Mouse (Mus musculus) embryonic facial prominence, embryonic 12.5 days (tissue): ENCODE results near the gene Sap30bp. TPM values are rescaled to one million over a fixed set of nuclear protein-coding genes. Genes with fewer than 3 reads are reported as not detected.

Experiments used
- ATAC-seq: fragments of 200-750 bp; cut with Nextera tagmentation; 2 replicates; pipeline ENCODE4 v1.8.0; 2017; ENCODE audit not compliant: insufficient number of reproducible peaks, insufficient read depth, low FRiP score, low TSS enrichment
- H3K27ac ChIP-seq: fragments of 300-500 bp; sonication (generic); 2 replicates; pipeline ENCODE4 v1.5.1; 2016; ENCODE audit warnings: mild to moderate bottlenecking
- H3K27me3 ChIP-seq: fragments of 300-500 bp; sonication (generic); 2 replicates; pipeline ENCODE4 v1.6.1; 2016; ENCODE audit warnings: mild to moderate bottlenecking, moderate library complexity
- H3K36me3 ChIP-seq: fragments of 300-500 bp; sonication (generic); 2 replicates; pipeline ENCODE4 v1.6.1; 2016; ENCODE audit warnings: mild to moderate bottlenecking
- H3K4me1 ChIP-seq: fragments of 300-500 bp; sonication (generic); 2 replicates; pipeline ENCODE4 v1.6.1; 2016
- H3K4me2 ChIP-seq: fragments of 300-500 bp; sonication (generic); replicated peaks from 2 replicates; pipeline ENCODE4 v1.6.1; 2016; ENCODE audit warnings: mild to moderate bottlenecking, moderate library complexity
- H3K4me3 ChIP-seq: fragments of 300-500 bp; sonication (generic); 2 replicates; pipeline ENCODE4 v1.5.1; 2016; ENCODE audit warnings: mild to moderate bottlenecking
- H3K9ac ChIP-seq: fragments of 300-500 bp; sonication (generic); 2 replicates; pipeline ENCODE4 v1.6.1; 2016; ENCODE audit warnings: mild to moderate bottlenecking, moderate library complexity
- H3K9me3 ChIP-seq: fragments of 300-500 bp; sonication (generic); 2 replicates; pipeline ENCODE4 v1.6.1; 2016; ENCODE audit warnings: mild to moderate bottlenecking, moderate library complexity
- WGBS: fragments of 180-500 bp; shearing (Covaris S2); methylation state at CpG from one replicate; pipeline ENCODE4 v1.1.7; 2016; 5-methylcytosine and 5-hydroxymethylcytosine counted together
- polyA plus RNA-seq: library from polyadenylated mRNA; unstranded; fragments of >200 nt; fragmentation: Nextera tagmentation; extraction: Ambion mirVana; gene quantifications from 2 replicates; pipeline ENCODE4 v1.2.1, GENCODE M21; 2016

The Sap30bp gene
- polyA plus RNA-seq, 1 experiment from 2014 or later, result 46.9 TPM

DNA sequence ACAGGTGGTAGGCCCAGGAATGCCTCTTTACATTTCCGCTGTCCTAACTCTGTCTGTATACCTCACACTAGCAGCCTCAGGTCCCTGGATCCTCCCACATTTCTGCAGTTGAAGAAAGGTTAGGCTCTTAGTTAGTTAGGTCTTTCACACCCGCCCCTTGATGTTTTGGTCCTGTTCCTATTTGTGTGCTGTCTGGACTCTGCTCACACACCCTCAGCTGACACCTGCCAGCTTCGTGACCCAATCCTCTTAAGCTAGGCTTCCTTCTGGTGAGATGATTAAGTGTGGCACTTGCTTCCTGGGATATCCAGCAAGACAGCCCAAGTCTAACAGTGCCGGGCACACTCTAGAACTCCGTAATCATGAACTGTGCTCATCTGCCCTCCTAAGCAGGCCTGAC lies 26.6 kb upstream of the Sap30bp start:
- Histone ChIP-seq H3K4me1 (peaks cover 16% of the 10 kb centered on the region), H3K9me3 (no peaks in the 10 kb centered on the region), H3K27me3 (no peaks in the 10 kb centered on the region), H3K36me3 (peaks cover 13% of the 10 kb centered on the region; the same call in 1 of the 2 replicates), H3K9ac (no peak overlapping the region), H3K27ac (no peak overlapping the region), H3K4me2 (no peak overlapping the region), H3K4me3 (no peak overlapping the region)
- ATAC-seq, result no peak
- 89% methylated on average over 5 of the region's 5 CpGs for WGBS

DNA sequence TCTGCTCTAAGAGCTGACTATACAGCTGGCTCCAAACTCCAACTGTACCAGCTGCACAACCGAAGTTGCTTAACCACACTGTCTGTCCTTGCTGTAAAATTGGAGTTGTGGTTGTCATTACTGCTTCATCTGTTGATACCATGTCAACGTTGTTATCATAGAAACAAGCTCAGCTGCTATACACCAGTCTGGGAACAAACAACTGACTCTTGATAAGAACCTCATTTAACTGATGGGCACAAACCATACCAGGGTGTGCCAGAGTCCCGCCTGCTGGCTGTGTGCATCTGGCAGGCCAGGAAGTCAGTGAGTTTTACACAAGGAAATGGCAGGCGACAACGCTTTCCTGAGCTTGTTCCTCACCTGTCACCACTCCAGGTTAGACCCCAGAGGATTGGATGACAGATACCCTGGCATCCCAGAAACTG lies 21.9 kb upstream of the Sap30bp start:
- Histone ChIP-seq H3K36me3 (peaks cover 35% of the 10 kb centered on the region; the same call in 1 of the 2 replicates), H3K9ac (no peak overlapping the region), H3K9me3 (no peaks in the 10 kb centered on the region), H3K4me3 (no peak overlapping the region), H3K27ac (no peak overlapping the region), H3K27me3 (no peaks in the 10 kb centered on the region), H3K4me1 (0 out of 2 replicates have a peak, but pooled peaks cover under 1% of the 10 kb centered on the region), H3K4me2 (no peak overlapping the region)
- no peak for ATAC-seq
- 94% methylated on average over 5 of the region's 5 CpGs for whole genome bisulfite sequencing

DNA sequence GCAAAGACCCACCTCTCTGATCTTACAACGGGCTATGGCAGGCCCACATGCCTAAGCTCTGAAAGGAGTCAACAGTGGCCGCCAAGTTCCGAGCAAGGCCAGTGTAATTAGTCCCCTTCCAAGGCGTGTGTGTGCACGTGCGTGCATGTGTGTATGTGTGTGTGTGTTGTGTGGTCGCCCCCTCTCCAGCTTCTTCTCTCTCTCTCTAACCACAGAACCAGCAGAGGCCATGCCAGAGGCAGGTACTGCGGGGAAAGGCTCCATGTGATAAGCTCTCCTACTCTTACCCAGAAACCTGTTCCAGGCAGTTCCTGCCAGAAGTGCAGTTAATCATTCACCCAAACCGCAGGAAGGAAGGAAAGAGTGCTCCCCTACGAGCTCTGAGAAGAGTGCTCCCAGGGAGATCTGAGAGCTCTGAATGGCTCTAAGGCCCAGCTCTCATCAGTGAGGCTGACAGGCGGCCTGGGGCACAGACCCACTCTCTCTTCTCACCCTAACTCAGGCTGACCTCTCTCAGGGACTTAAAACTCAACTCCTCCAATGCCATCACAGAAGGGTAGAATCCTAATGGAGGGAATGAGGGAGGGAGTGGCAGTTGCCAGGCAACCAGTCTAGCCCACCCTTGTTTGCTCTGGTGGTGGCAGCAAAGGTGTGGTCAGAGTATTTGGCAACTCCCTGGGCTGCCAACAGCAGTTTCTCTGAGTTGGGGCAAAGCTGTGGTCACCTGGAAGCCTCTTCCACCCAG lies 21.3 kb upstream of the Sap30bp start, which contains the start of gene Smim6:
Gene Smim6, plus strand, starts transcription at position 386 of the 745 bp plus-strand sequence.
- Histone ChIP-seq H3K9ac (no peak within 1 kb of the TSS), H3K36me3 (peaks cover 39% of the 10 kb centered on the region; the same call in 1 of the 2 replicates), H3K4me1 (no peaks in the 10 kb centered on the region), H3K9me3 (no peaks in the 10 kb centered on the region), H3K27me3 (no peaks in the 10 kb centered on the region), H3K27ac (no peak within 1 kb of the TSS), H3K4me3 (no peak within 1 kb of the TSS), H3K4me2 (no peak within 1 kb of the TSS)
- ATAC-seq, result no peak
- WGBS, result 79% methylated on average over 11 of the region's 11 CpGs

- H3K4me1 ChIP-seq, result no peaks in the 10 kb centered on the region
- H3K27ac ChIP-seq, result no peak overlapping the region
- H3K27me3 ChIP-seq, result no peaks in the 10 kb centered on the region
- no peaks in the 10 kb centered on the region for H3K9me3 ChIP-seq
- no peak overlapping the region for H3K4me2 ChIP-seq
- peaks cover 31% of the 10 kb centered on the region; the same call in 1 of the 2 replicates for H3K36me3 ChIP-seq
- ATAC-seq, result no peak
- no peak overlapping the region for H3K4me3 ChIP-seq
- H3K9ac ChIP-seq, result no peak overlapping the region
- 94% methylated on average over 4 of the region's 4 CpGs for WGBS
Observed at GRCm38 (mm10) chr11:115916579-115916978, 16.5 kb upstream of the Sap30bp start.

- H3K27ac ChIP-seq, result no peak overlapping the region
- no peak for ATAC-seq
- no peak overlapping the region for H3K4me2 ChIP-seq
- H3K27me3 ChIP-seq, result no peaks in the 10 kb centered on the region
- no peaks in the 10 kb centered on the region for H3K4me1 ChIP-seq
- WGBS, result 85% methylated on average over 5 of the region's 5 CpGs
- H3K36me3 ChIP-seq, result peaks cover 27% of the 10 kb centered on the region; the same call in 1 of the 2 replicates
- no peak overlapping the region for H3K9ac ChIP-seq
- H3K9me3 ChIP-seq, result no peaks in the 10 kb centered on the region
- no peak overlapping the region for H3K4me3 ChIP-seq
Observed at GRCm38 (mm10) chr11:115918637-115919036, 14.4 kb upstream of the Sap30bp start.

DNA sequence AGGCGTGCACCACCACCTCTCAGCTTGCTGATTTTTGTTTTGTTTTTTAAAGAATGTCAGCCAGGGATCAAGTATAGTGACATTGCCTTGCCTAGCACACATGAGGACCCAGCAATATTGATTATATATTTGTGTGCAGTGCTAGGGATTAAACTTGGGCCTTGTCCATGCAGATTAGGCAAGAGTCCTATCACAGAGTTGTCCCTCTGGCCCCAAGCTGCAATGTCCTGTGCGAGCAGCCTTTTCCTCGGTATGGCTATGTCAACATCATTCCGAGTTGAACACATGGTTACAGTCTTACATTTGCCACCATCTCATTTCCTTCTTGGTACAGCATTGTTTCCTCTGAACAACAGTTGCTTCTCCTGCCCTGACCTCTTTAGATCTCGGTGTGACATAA lies 14.0 kb upstream of the Sap30bp start:
- Histone ChIP-seq H3K9me3 (no peaks in the 10 kb centered on the region), H3K4me2 (no peak overlapping the region), H3K27ac (no peak overlapping the region), H3K9ac (no peak overlapping the region), H3K4me1 (no peaks in the 10 kb centered on the region), H3K27me3 (no peaks in the 10 kb centered on the region), H3K36me3 (peaks cover 29% of the 10 kb centered on the region; the same call in 1 of the 2 replicates), H3K4me3 (no peak overlapping the region)
- no peak for ATAC-seq
- 87% methylated on average over 5 of the region's 5 CpGs for WGBS

DNA sequence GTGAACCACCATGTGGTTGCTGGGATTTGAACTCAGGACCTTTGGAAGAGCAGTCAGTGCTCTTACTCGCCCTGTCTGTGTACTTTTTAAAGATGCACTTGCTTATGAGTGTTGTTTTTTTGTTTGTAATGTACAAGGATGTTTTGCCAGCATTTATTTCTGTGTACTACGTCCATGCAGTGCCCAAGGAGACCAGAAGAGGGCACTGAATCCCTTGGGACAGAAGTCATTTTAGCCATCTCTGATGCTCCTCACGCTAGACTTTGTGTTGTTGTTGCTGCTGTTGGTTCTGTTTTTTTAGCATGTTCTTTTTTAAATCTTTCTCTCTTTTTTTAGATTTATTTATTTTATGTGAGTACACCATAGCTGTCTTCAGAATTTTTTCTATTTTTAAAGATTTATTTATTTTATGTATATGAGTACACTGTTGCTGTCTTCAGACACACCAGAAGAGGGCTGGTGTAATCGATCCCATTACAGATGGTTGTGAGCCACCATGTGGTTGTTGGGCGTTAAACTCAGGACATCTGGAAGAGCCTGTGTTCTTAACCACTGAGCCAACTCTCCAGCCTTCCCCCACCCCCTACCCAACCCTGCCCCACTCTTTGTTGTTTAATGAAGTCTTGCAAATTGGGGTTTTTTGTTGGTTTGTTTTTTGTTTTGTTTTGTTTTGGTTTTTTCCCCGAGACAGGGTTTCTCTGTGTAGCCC lies 12.8 kb upstream of the Sap30bp start:
- no peak overlapping the region for H3K9ac ChIP-seq
- H3K27me3 ChIP-seq, result no peaks in the 10 kb centered on the region
- no peaks in the 10 kb centered on the region for H3K4me1 ChIP-seq
- WGBS, result 52% methylated on average over 6 of the region's 6 CpGs
- no peaks in the 10 kb centered on the region for H3K9me3 ChIP-seq
- peaks cover 29% of the 10 kb centered on the region for H3K36me3 ChIP-seq
- no peak overlapping the region for H3K4me3 ChIP-seq
- no peak for ATAC-seq
- H3K4me2 ChIP-seq, result no peak overlapping the region
- no peak overlapping the region for H3K27ac ChIP-seq

DNA sequence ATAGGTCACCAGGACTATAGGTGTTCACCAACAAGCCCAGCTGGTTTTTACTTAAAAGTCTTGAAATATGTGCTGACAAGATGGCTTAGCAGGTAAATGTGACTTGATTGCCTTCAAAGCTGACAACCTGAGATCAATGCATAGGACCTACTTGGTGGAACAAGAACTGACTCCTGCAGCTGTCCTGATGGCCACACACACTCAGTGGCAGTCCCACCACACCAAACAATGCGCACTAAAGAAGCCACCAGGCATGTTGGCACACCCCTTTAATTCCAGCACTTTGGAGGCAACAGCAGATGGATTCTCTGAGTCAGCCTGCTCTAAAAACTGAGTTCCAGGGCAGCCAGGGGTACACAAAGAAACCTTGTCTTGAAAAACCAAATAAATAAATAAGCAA lies 11.1 kb upstream of the Sap30bp start:
- Histone ChIP-seq H3K27ac (no peak overlapping the region), H3K36me3 (peaks cover 18% of the 10 kb centered on the region), H3K9ac (no peak overlapping the region), H3K27me3 (no peaks in the 10 kb centered on the region), H3K4me1 (no peaks in the 10 kb centered on the region), H3K4me2 (no peak overlapping the region), H3K4me3 (no peak overlapping the region), H3K9me3 (no peaks in the 10 kb centered on the region)
- 89% methylated on average over 1 of the region's 1 CpGs for WGBS
- ATAC-seq, result no peak

- peaks cover 11% of the 10 kb centered on the region for H3K4me1 ChIP-seq
- no peak overlapping the region for H3K4me2 ChIP-seq
- no peak overlapping the region for H3K4me3 ChIP-seq
- H3K27me3 ChIP-seq, result no peaks in the 10 kb centered on the region
- H3K27ac ChIP-seq, result no peak overlapping the region
- H3K9ac ChIP-seq, result no peak overlapping the region
- no peak for ATAC-seq
- H3K9me3 ChIP-seq, result no peaks in the 10 kb centered on the region
- peaks cover 27% of the 10 kb centered on the region for H3K36me3 ChIP-seq
- WGBS, result 91% methylated on average over 8 of the region's 8 CpGs
Observed at GRCm38 (mm10) chr11:115929031-115929430, 4.1 kb upstream of the Sap30bp start.

DNA sequence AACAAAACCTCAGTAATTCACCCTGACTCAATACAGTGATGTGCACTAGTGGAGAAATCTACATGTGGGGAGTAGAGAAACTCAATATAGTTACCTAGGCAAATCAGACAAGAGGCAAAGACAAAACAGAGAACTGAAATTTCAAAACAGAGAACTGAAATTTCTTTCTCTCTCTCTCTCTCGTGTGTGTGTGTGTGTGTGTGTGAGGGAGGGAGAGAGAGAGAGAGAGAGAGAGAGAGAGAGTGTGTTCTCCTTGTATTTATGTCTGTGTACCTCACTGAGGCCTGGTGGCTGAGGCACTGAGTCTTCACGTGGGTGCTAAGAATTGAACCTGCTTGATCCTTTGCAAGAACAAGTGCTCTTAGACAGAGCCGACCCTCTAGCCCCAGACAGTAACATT lies 3.3 kb upstream of the Sap30bp start:
- Histone ChIP-seq H3K4me2 (no peak overlapping the region), H3K4me1 (peaks cover 19% of the 10 kb centered on the region), H3K27me3 (no peaks in the 10 kb centered on the region), H3K4me3 (no peak overlapping the region), H3K27ac (no peak overlapping the region), H3K9ac (no peak overlapping the region), H3K36me3 (peaks cover 22% of the 10 kb centered on the region), H3K9me3 (no peaks in the 10 kb centered on the region)
- WGBS, result 62% methylated on average over 3 of the region's 3 CpGs
- ATAC-seq, result no peak

DNA sequence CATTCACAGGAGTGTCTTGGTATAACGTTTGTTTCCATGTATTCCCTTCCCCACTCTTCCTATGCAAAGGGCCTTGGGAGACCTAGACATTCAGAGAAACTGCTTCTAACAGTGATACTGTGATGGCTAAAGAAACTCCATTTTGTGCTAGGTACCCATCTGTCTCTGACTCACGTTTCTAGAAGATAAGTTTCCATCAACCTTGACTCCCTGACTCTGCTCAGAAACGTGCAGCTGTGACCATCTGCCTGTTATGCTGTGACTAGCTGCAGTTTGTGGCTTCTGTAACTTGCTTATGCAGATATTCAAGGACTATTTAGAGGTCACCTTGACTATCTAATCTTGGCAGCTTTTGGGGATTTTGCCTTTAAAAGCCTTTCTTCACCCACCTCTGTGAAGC lies 1.8 kb upstream of the Sap30bp start:
- H3K9ac ChIP-seq, result no peak overlapping the region
- no peak overlapping the region for H3K4me3 ChIP-seq
- ATAC-seq, result no peak
- H3K9me3 ChIP-seq, result no peaks in the 10 kb centered on the region
- H3K27ac ChIP-seq, result no peak overlapping the region
- H3K4me2 ChIP-seq, result no peak overlapping the region
- H3K27me3 ChIP-seq, result no peaks in the 10 kb centered on the region
- 72% methylated on average over 3 of the region's 3 CpGs for WGBS
- peaks cover 20% of the 10 kb centered on the region for H3K4me1 ChIP-seq
- H3K36me3 ChIP-seq, result peaks cover 22% of the 10 kb centered on the region

DNA sequence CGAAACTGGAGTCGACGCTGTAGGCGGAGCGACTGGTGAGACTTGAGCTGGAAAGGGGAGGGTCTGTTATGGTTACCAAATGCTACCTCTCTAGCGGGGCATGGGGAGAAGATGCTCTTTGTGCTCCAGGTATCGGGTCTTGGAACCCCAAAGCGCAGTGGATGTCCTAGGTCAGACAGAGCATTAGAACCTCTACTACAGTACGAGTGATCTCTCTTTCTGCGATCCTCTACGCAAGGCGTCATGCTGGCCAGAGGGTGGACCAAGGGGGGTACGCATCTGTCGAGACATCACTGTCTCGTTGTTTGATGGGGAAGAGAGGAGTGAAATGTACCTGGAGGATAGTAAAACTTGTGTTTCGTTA lies 647 bp downstream of the Sap30bp start:
- WGBS, result 1% methylated on average over 16 of the region's 16 CpGs
- H3K27ac ChIP-seq, result no peak overlapping the region
- peak; percentile 36; the same call in 1 of the 2 replicates for ATAC-seq

More for the DNA sequence above, 647 bp downstream of the Sap30bp start:
- Histone ChIP-seq H3K9me3 (no peaks in the 10 kb centered on the region), H3K4me2 (peak overlapping the region; percentile 86), H3K4me1 (peaks cover 20% of the 10 kb centered on the region), H3K9ac (peak overlapping the region; percentile 89), H3K4me3 (peak overlapping the region; percentile 94), H3K36me3 (peaks cover 17% of the 10 kb centered on the region), H3K27me3 (no peaks in the 10 kb centered on the region)
